Mouse (Mus musculus) limb, embryonic 15.5 days (tissue): ENCODE data around the gene Olfr382. TPM values are rescaled to one million over a fixed set of nuclear protein-coding genes. Genes with fewer than 3 reads are reported as not detected.
"Not testable (repeated sequence)": the region's sequence is repeated elsewhere in the genome, so short reads cannot be mapped to it uniquely, and the experiment has no call there.

Experiments
- ATAC-seq: fragments of 200-750 bp; cut with Nextera tagmentation; 2 replicates; pipeline ENCODE4 v1.8.0; 2017; ENCODE audit warnings: low read depth, moderate TSS enrichment; ENCODE audit not compliant: insufficient number of reproducible peaks, low FRiP score, low TSS enrichment
- H3K27ac ChIP-seq: fragments of 300-500 bp; sonication (generic); 2 replicates; pipeline ENCODE4 v1.5.1; 2015; ENCODE audit warnings: moderate library complexity, mild to moderate bottlenecking, inconsistent platforms
- H3K27me3 ChIP-seq: fragments of 300-500 bp; sonication (generic); 2 replicates; pipeline ENCODE4 v1.6.1; 2015; ENCODE audit warnings: inconsistent platforms
- H3K36me3 ChIP-seq: fragments of 300-500 bp; sonication (generic); 2 replicates; pipeline ENCODE4 v1.6.1; 2015; ENCODE audit warnings: inconsistent platforms
- H3K4me1 ChIP-seq: fragments of 300-500 bp; sonication (generic); 2 replicates; pipeline ENCODE4 v1.6.1; 2015; ENCODE audit warnings: inconsistent platforms
- H3K4me2 ChIP-seq: fragments of 300-500 bp; sonication (generic); 2 replicates; pipeline ENCODE4 v1.6.1; 2015; ENCODE audit warnings: mild to moderate bottlenecking, inconsistent platforms
- H3K4me3 ChIP-seq: fragments of 300-500 bp; sonication (generic); 2 replicates; pipeline ENCODE4 v1.5.1; 2015; ENCODE audit warnings: mild to moderate bottlenecking, inconsistent platforms
- H3K9ac ChIP-seq: fragments of 300-500 bp; sonication (generic); 2 replicates; pipeline ENCODE4 v1.6.1; 2015; ENCODE audit warnings: inconsistent platforms
- H3K9me3 ChIP-seq: fragments of 300-500 bp; sonication (generic); 2 replicates; pipeline ENCODE4 v1.6.1; 2016; ENCODE audit warnings: inconsistent platforms
- WGBS: fragments of 180-500 bp; shearing (Covaris S2); methylation state at CpG from one replicate; pipeline ENCODE4 v1.1.7; 2015; 5-methylcytosine and 5-hydroxymethylcytosine counted together
- polyA plus RNA-seq: library from polyadenylated mRNA; unstranded; fragments of >200 nt; fragmentation: Nextera tagmentation; extraction: Ambion mirVana; gene quantifications from 2 replicates; pipeline ENCODE4 v1.2.1, GENCODE M21; 2015

The Olfr382 gene
- not detected in 2 replicates for polyA plus RNA-seq

DNA sequence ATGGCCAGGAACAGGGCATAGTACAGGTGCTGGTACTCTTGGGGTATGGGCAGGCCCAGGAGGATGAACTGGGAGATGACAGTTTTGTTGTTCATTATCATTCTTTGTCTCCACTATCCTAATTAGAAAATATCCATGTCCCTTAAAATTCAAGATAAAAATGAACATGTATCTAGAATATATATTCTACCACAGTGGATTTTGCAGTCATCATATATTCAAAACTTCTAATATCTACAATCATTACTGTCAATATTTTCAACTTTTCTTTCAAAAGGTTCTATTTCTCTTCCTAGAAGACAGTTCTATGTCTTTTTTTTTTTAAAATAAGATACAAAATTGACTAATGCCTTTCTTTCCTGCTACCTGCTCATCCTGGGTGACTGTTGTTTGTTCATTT, at the start of gene Olfr382:
Olfr382 (minus strand) TSS at position 101 of the 400 bp plus-strand sequence.
- ATAC-seq: no peak

DNA sequence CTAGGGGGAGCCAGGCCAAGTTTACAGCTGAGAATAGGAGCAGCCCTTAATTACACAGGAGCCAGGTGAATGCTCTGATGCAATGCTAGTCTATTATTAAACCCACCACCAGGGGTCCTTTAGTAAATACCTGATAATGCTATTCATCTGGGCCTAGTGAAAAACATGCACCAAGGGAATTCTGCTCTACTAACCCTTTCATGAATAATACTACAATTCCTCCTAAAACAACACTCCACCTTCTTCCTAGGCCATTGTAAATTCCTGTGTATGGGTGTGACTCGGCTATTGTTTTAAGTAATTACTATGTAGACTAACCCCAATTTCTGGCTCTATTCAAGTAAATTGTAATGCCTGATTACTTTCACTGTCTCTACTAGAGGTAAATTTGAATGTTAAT, 12.0 kb upstream of the Olfr382 start:
- H3K9ac ChIP-seq, H3K4me1 ChIP-seq, H3K36me3 ChIP-seq, H3K9me3 ChIP-seq, H3K4me3 ChIP-seq, H3K4me2 ChIP-seq, ATAC-seq, H3K27ac ChIP-seq, H3K27me3 ChIP-seq: not testable (repeated sequence)
- WGBS: 81% methylated on average over 1 of the region's 1 CpGs

More for the DNA sequence above, at the start of gene Olfr382:
- no peaks in the 10 kb centered on the region for H3K9me3 ChIP-seq
- no peak within 1 kb of the TSS for H3K9ac ChIP-seq
- H3K36me3 ChIP-seq: no peaks in the 10 kb centered on the region
- no peak within 1 kb of the TSS for H3K4me2 ChIP-seq
- no peak within 1 kb of the TSS for H3K4me3 ChIP-seq
- H3K4me1 ChIP-seq: no peaks in the 10 kb centered on the region
- H3K27me3 ChIP-seq: no peaks in the 10 kb centered on the region
- H3K27ac ChIP-seq: no peak within 1 kb of the TSS

DNA sequence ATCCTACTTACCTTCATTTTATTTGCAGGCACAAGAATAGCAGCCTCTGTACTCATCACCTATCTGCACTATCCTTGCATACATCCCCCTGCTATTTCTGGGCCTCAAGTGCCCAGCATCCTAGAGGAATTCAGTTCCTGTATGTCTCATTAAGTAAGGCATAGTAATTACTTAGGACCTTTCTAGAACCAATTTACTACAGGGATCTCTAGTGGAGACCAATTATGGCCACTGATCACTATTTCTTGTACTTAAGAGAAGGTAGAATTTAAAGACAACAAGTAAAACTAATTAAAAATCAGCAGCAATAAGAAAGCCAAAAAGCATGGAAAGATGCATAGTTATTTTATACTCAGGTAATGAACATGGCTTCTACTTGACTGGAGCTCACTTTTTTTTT, 25.5 kb downstream of the Olfr382 start, which contains the start of gene Olfr381:
Olfr381 (minus strand) TSS at position 101 of the 400 bp plus-strand sequence.
- no peak within 1 kb of the TSS for H3K4me2 ChIP-seq

More for the DNA sequence above, 25.5 kb downstream of the Olfr382 start, which contains the start of gene Olfr381:
- Histone ChIP-seq H3K27ac (no peak within 1 kb of the TSS), H3K9ac (no peak within 1 kb of the TSS), H3K27me3 (no peaks in the 10 kb centered on the region), H3K9me3 (no peaks in the 10 kb centered on the region), H3K4me1 (no peaks in the 10 kb centered on the region), H3K36me3 (no peaks in the 10 kb centered on the region), H3K4me3 (no peak within 1 kb of the TSS)
- ATAC-seq: no peak

Other genes with a start within 250 kb of the Olfr382 start
- 0.88 and 0.92 TPM in 2 replicates for gene Trpv3, start 249.8 kb downstream of the Olfr382 start, polyA plus RNA-seq
- 0.74 and 2.0 TPM in 2 replicates for gene Aspa, start 187.6 kb downstream of the Olfr382 start, polyA plus RNA-seq
- not detected in 2 replicates for gene Gm49340, start 187.5 kb downstream of the Olfr382 start, polyA plus RNA-seq
- gene Spata22, start 187.5 kb downstream of the Olfr382 start, polyA plus RNA-seq: not detected in 2 replicates
- gene Olfr20, start 166.4 kb downstream of the Olfr382 start, polyA plus RNA-seq: not detected in 2 replicates
- gene Olfr376, start 146.0 kb downstream of the Olfr382 start, polyA plus RNA-seq: not detected in 2 replicates
- not detected in 2 replicates for gene Olfr1, start 117.6 kb downstream of the Olfr382 start, polyA plus RNA-seq
- not detected in 2 replicates for gene Olfr378, start 88.7 kb downstream of the Olfr382 start, polyA plus RNA-seq
- not detected in 2 replicates for gene Olfr380, start 59.7 kb downstream of the Olfr382 start, polyA plus RNA-seq
- gene Olfr381, start 25.6 kb downstream of the Olfr382 start, polyA plus RNA-seq: not detected in 2 replicates
- not detected in 2 replicates for gene Olfr385, start 75.8 kb upstream of the Olfr382 start, polyA plus RNA-seq
- not detected in 2 replicates for gene Olfr384, start 81.4 kb upstream of the Olfr382 start, polyA plus RNA-seq
- not detected in 2 replicates for gene Zfp735, start 171.6 kb upstream of the Olfr382 start, polyA plus RNA-seq